Mouse (Mus musculus) gastrocnemius, adult 2 months (tissue): ENCODE results near the gene Extl1. TPM values are rescaled to one million over a fixed set of nuclear protein-coding genes. Genes with fewer than 3 reads are reported as not detected.

Experiments
- DNase-seq: peaks from one replicate; pipeline ENCODE4 v3.0.0; 2022
- H3K27ac ChIP-seq: fragments of 200-600 bp; 2 replicates; pipeline ENCODE4 v1.8.1; 2022; ENCODE audit warnings: mild to moderate bottlenecking
- H3K4me3 ChIP-seq: fragments of 200-600 bp; 2 replicates; pipeline ENCODE4 v1.8.1; 2022; ENCODE audit warnings: mild to moderate bottlenecking, moderate library complexity
- CTCF ChIP-seq: fragments of 200-600 bp; IDR thresholded peaks from 2 replicates; pipeline ENCODE4 v1.8.1; 2022; ENCODE audit warnings: antibody characterized with exemption, mild to moderate bottlenecking, moderate library complexity
- intact Hi-C: fragments of 180-260 bp; cut with DNase I; formaldehyde crosslinking; loops from one replicate; pipeline ENCODE4 v1.15.1; 2025
- total RNA-seq, 2 experiments: library from RNA; stranded (reverse); gene quantifications; 2 replicates each; pipeline ENCODE4 v1.2.3; 2021

Extl1 gene
- total RNA-seq, 2 experiments from 2014 or later, result 25.1 to 27.8 TPM

GRCm38 (mm10) chr4:134401856-134402570, 18.4 kb upstream of the Extl1 start:
- peak overlapping the region; percentile 37 for H3K4me3 ChIP-seq
- intact Hi-C loops, result no loop called here

GRCm38 (mm10) chr4:134401181-134401661, 17.6 kb upstream of the Extl1 start:
- intact Hi-C loops, result no loop called here
- no peak for TF ChIP-seq CTCF
- DNase-seq, result peak; percentile 76
- Histone ChIP-seq H3K4me3 (peak overlapping the region; percentile 65), H3K27ac (peak overlapping the region; percentile 41)

More at GRCm38 (mm10) chr4:134401856-134402570, 18.4 kb upstream of the Extl1 start:
- DNase-seq, result peak; percentile 35
- H3K27ac ChIP-seq, result no peak overlapping the region
- no peak for TF ChIP-seq CTCF

DNA sequence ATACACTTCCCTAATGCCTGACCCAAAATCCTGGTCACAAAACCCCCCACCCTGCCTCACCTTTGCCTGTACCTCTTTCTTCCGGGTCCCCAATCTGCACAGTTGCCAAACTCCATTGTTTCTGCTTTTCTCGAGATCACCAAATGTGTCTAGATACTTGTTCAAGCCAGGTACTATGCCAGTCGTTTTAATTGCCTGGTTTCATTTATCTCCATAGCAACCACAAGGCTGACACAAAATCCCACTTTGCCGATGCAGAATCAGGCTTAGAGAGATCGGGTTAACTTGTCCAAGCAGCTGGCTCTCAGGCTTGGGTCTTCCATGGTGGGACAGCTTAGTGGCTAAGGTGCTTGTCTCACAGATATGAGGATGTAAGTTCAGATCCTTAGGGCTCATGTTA, 16.6 kb upstream of the Extl1 start:
- no peak for TF ChIP-seq CTCF
- intact Hi-C loops, result no loop called here
- no peak for DNase-seq

DNA sequence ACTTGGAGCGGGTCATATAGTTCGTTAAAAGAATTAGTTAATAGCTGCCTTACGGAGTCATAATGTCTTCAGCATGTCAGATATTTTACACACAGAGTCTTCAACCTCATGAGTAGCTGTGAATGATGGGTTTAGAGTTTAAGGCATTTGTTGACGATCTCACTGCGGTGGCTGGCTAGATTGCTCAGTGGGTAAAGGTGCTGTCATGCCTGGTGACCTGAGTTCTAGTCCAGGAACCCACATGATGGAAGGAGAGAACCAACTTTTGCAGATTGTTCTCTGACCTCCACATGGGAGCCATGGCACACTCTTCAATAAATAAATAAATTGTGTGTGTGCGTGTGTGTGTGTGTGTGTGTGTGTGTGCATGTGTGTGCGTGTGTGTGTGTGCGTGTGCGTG, 14.1 kb upstream of the Extl1 start:
- TF ChIP-seq CTCF, result no peak
- H3K4me3 ChIP-seq, result no peak overlapping the region
- H3K27ac ChIP-seq, result no peak overlapping the region
- intact Hi-C loops, result loop anchor here (2.0 kb wide), 1 partner anchor 71 kb away; the partner anchor contains the start of gene Stmn1
- no peak for DNase-seq

More for the DNA sequence above, 16.6 kb upstream of the Extl1 start:
- Histone ChIP-seq H3K4me3 (no peak overlapping the region), H3K27ac (no peak overlapping the region)

DNA sequence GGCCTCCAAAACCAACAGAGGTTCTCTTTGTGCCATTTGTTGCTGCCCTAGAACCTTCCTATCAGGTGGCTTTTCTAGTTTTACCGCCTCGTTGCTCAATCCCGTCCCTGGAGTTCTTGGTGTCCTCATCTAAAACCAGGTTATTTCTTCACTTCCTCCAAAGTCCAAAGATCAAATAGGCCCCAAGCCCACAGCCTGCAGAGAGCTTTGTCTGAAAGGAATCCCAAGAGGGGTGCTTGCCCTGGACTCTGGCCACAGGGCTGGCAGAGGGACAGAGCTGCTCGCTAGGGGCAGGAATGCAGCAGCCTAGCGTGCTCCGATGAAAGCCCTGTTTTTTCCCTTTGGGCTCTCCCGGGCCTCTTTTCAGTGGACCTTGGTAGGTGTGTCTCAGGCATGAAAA, 13.5 kb upstream of the Extl1 start:
- H3K4me3 ChIP-seq, result peak overlapping the region; percentile 88
- peak overlapping the region; percentile 91 for H3K27ac ChIP-seq
- DNase-seq, result peak; percentile 77
- intact Hi-C loops, result loop anchor here (2.0 kb wide), 1 partner anchor 72 kb away; the partner anchor contains the start of gene Stmn1
- TF ChIP-seq CTCF, result no peak

GRCm38 (mm10) chr4:134395977-134396825, 12.6 kb upstream of the Extl1 start, which contains the start of gene Pafah2:
Gene Pafah2, plus strand, starts transcription at chr4:134396320.
- peak within 1 kb of the TSS; percentile 88 for H3K4me3 ChIP-seq

GRCm38 (mm10) chr4:134395142-134395541, 11.5 kb upstream of the Extl1 start:
- DNase-seq, result no peak
- no peak for TF ChIP-seq CTCF
- intact Hi-C loops, result no loop called here
- Histone ChIP-seq H3K27ac (no peak overlapping the region), H3K4me3 (no peak overlapping the region)

More at GRCm38 (mm10) chr4:134395977-134396825, 12.6 kb upstream of the Extl1 start, which contains the start of gene Pafah2:
- DNase-seq, result peak; percentile 94
- intact Hi-C loops, result loop anchor here (1.0 to 2.0 kb wide), 2 partner anchors 73 to 82 kb away; partner anchors contain the start of gene Stmn1
- peak within 1 kb of the TSS; percentile 91 for H3K27ac ChIP-seq
- TF ChIP-seq CTCF, result no peak; the same call in 1 of the 2 replicates

DNA sequence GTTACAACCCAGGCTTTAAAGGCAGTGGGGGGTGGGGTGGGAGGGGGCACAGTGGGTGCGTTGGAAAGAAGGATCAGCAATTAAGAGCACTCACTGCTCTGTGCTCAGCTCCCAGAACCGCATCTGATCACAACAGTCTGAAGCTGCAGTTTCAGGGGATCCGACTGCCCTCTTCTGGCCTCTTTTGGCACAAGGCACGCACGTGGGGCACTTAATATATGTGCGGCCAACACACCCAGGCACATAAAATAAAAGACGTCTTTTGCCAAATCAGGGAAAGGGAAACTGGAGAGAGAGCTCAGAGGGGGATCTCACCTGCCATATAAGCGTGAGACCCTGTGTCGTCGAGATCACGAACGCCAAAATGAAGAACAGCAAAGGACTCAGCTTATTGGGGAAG, 9.4 kb upstream of the Extl1 start:
- no peak overlapping the region for H3K4me3 ChIP-seq
- no peak for DNase-seq
- no peak overlapping the region for H3K27ac ChIP-seq
- peak; percentile 12; the same call in 1 of the 2 replicates for TF ChIP-seq CTCF
- intact Hi-C loops, result no loop called here

GRCm38 (mm10) chr4:134392595-134392994, 8.9 kb upstream of the Extl1 start:
- no peak for TF ChIP-seq CTCF
- intact Hi-C loops, result no loop called here
- no peak for DNase-seq
- Histone ChIP-seq H3K27ac (no peak overlapping the region), H3K4me3 (no peak overlapping the region)

GRCm38 (mm10) chr4:134391636-134392035, 8.0 kb upstream of the Extl1 start:
- intact Hi-C loops, result no loop called here
- no peak overlapping the region for H3K27ac ChIP-seq
- no peak for TF ChIP-seq CTCF
- DNase-seq, result no peak
- no peak overlapping the region for H3K4me3 ChIP-seq

- no peak overlapping the region for H3K27ac ChIP-seq
- TF ChIP-seq CTCF, result peak; percentile 91
- intact Hi-C loops, result loop anchor here (1.0 kb wide), 1 partner anchor 125 kb away; no protein-coding TSS in a partner anchor
- H3K4me3 ChIP-seq, result no peak overlapping the region
- DNase-seq, result peak; percentile 79
These were observed 4.7 kb upstream of the Extl1 start for GRCm38 (mm10) chr4:134388397-134388796.

- TF ChIP-seq CTCF, result peak; percentile 43
- DNase-seq, result no peak
- H3K4me3 ChIP-seq, result no peak overlapping the region
- intact Hi-C loops, result no loop called here
- no peak overlapping the region for H3K27ac ChIP-seq
These were observed 3.6 kb upstream of the Extl1 start for GRCm38 (mm10) chr4:134387268-134387667.
